Mouse (Mus musculus): ENCODE measurements around the gene Ltbp3. TPM values are rescaled to one million over a fixed set of nuclear protein-coding genes. Genes with fewer than 3 reads are reported as not detected.

The Ltbp3 gene
- polyA plus RNA-seq, 1 experiment from 2014 or later, result 48.9 TPM

GRCm38 (mm10) chr19:5767271-5767670 is 26.6 kb downstream of the Ltbp3 start:
- H3K36me3 ChIP-seq, result peaks cover 74% of the 10 kb centered on the region
- 91% methylated on average over 4 of the region's 4 CpGs for whole genome bisulfite sequencing
- H3K9ac ChIP-seq, result 0 out of 2 replicates have a peak overlapping the region, but pooled peaks have one; percentile 26
- no peaks in the 10 kb centered on the region for H3K9me3 ChIP-seq
- no peak overlapping the region for H3K4me2 ChIP-seq (replicated peaks)
- no peak overlapping the region for H3K4me3 ChIP-seq
- H3K4me1 ChIP-seq, result peaks cover 20% of the 10 kb centered on the region
- no peak overlapping the region for H3K27ac ChIP-seq
- H3K27me3 ChIP-seq, result no peaks in the 10 kb centered on the region
- no peak for ATAC-seq (ENCODE audit: low FRiP score, low read depth)

- WGBS, result 44% methylated on average over 9 of the region's 9 CpGs
- no peak for ATAC-seq (ENCODE audit: low FRiP score, low read depth)
- Histone ChIP-seq H3K4me2 (replicated peaks) (peak overlapping the region; percentile 93), H3K9me3 (no peaks in the 10 kb centered on the region), H3K4me1 (peaks cover 20% of the 10 kb centered on the region), H3K27ac (peak overlapping the region; percentile 83; the same call in 1 of the 2 replicates), H3K27me3 (no peaks in the 10 kb centered on the region), H3K9ac (peak overlapping the region; percentile 90), H3K36me3 (peaks cover 48% of the 10 kb centered on the region), H3K4me3 (peak overlapping the region; percentile 81)
Measured at GRCm38 (mm10) chr19:5770311-5770710, 29.6 kb downstream of the Ltbp3 start.

GRCm38 (mm10) chr19:5770925-5771860 is 30.5 kb downstream of the Ltbp3 start, which contains the start of gene Scyl1:
TSS of gene Scyl1 (minus strand) at chr19:5771419.
- peak within 1 kb of the TSS; percentile 90 for H3K9ac ChIP-seq
- ATAC-seq (ENCODE audit: low FRiP score, low read depth), result peak; percentile 94
- no peaks in the 10 kb centered on the region for H3K27me3 ChIP-seq
- peak within 1 kb of the TSS; percentile 83; the same call in 1 of the 2 replicates for H3K27ac ChIP-seq
- H3K4me1 ChIP-seq, result peaks cover 20% of the 10 kb centered on the region
- under 1% methylated on average over 64 of the region's 64 CpGs for WGBS
- peak within 1 kb of the TSS; percentile 81 for H3K4me3 ChIP-seq
- peak within 1 kb of the TSS; percentile 93 for H3K4me2 ChIP-seq (replicated peaks)
- H3K36me3 ChIP-seq, result peaks cover 39% of the 10 kb centered on the region
- H3K9me3 ChIP-seq, result no peaks in the 10 kb centered on the region

DNA sequence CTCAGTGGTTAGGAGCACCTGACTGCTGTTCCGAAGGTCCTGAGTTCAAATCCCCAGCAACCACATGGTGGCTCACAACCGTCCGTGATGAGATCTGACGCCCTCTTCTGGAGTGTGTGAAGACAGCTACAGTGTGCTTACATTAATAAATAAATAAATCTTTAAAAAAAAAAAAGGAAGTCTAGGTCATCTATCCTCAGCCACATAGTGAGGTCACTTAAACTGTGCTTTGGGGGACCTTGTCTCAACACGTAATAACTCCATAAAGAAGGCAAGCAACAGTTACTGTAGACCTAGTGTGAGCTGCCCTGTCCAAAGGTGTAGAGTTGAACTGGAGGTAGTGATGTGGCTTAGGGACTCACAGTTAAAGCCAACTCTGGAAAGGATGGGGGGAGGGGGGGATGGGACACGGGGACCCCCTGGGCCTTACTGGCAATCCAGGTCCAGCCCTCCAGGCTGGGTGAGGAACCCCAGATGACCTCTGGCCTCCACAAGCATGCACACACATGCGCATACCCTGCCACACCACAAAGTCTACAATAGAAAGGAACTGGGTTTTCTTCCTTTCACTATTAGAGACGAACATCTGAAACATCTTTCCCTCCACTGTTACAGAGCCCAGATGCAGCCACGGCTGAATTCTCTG is 36.8 kb downstream of the Ltbp3 start:
- H3K4me1 ChIP-seq, result no peaks in the 10 kb centered on the region
- H3K36me3 ChIP-seq, result no peaks in the 10 kb centered on the region
- no peaks in the 10 kb centered on the region for H3K27me3 ChIP-seq
- no peak overlapping the region for H3K27ac ChIP-seq
- H3K4me2 ChIP-seq (replicated peaks), result no peak overlapping the region
- ATAC-seq (ENCODE audit: low FRiP score, low read depth), result no peak
- H3K9me3 ChIP-seq, result no peaks in the 10 kb centered on the region
- peak overlapping the region; percentile 43; the same call in 1 of the 2 replicates for H3K9ac ChIP-seq
- H3K4me3 ChIP-seq, result no peak overlapping the region
- WGBS, result 71% methylated on average over 9 of the region's 9 CpGs

GRCm38 (mm10) chr19:5778312-5778711 is 37.6 kb downstream of the Ltbp3 start:
- Histone ChIP-seq H3K9ac (peak overlapping the region; percentile 43; the same call in 1 of the 2 replicates), H3K27ac (no peak overlapping the region), H3K4me1 (no peaks in the 10 kb centered on the region), H3K4me3 (no peak overlapping the region), H3K4me2 (replicated peaks) (no peak overlapping the region), H3K36me3 (no peaks in the 10 kb centered on the region), H3K27me3 (no peaks in the 10 kb centered on the region), H3K9me3 (no peaks in the 10 kb centered on the region)
- WGBS, result 55% methylated on average over 8 of the region's 8 CpGs
- no peak for ATAC-seq (ENCODE audit: low FRiP score, low read depth)

- 65% methylated on average over 7 of the region's 7 CpGs for WGBS
- H3K9me3 ChIP-seq, result no peaks in the 10 kb centered on the region
- no peaks in the 10 kb centered on the region for H3K36me3 ChIP-seq
- H3K4me3 ChIP-seq, result no peak overlapping the region
- no peaks in the 10 kb centered on the region for H3K4me1 ChIP-seq
- no peak overlapping the region for H3K27ac ChIP-seq
- no peak for ATAC-seq (ENCODE audit: low FRiP score, low read depth)
- H3K9ac ChIP-seq, result no peak overlapping the region
- H3K4me2 ChIP-seq (replicated peaks), result no peak overlapping the region
- no peaks in the 10 kb centered on the region for H3K27me3 ChIP-seq
Measured at GRCm38 (mm10) chr19:5780203-5780602, 39.5 kb downstream of the Ltbp3 start.

DNA sequence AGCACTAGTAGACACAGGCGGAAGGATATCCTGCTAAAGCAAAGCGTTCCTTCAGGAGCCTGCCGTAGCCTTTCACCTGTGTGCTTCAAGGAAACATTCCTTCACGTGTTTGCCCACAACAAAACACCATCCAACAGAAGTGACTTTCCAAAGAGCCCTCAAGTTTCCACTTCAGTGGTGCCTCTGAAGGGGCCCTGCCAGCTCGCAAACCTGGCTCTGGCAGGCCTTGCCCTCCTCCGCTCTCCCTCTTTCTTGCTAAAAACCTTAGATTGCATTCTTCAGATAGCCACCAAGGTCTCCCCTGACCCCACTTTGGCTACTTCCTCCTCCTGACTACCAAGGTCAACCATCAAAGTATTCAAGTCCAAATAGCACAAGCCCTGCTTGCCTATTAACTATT is 40.8 kb downstream of the Ltbp3 start:
- no peak overlapping the region for H3K9ac ChIP-seq
- no peak overlapping the region for H3K27ac ChIP-seq
- 0 out of 2 replicates have a peak, but pooled peaks cover under 1% of the 10 kb centered on the region for H3K4me1 ChIP-seq
- H3K4me3 ChIP-seq, result no peak overlapping the region
- no peaks in the 10 kb centered on the region for H3K36me3 ChIP-seq
- H3K4me2 ChIP-seq (replicated peaks), result no peak overlapping the region
- ATAC-seq (ENCODE audit: low FRiP score, low read depth), result no peak
- 90% methylated on average over 6 of the region's 6 CpGs for WGBS
- no peaks in the 10 kb centered on the region for H3K9me3 ChIP-seq
- no peaks in the 10 kb centered on the region for H3K27me3 ChIP-seq

DNA sequence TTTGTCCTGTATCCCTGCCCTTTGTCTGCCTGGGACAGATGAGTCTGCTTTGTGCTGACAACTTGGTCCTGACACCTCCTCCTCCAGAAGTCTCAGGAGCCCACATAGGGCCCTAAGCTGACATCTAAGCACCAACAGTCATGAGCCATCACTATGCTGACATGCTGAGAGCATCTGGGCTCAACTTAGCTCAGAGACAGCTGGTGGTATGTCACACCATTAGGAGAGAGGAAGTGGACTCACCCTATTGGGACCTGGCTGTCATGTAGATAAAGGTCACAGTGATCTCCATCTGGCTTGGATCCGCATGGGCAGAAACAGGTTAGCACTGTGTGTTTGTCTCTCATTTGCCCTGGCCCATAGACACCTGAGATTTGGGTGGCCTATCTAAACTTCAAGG is 41.4 kb downstream of the Ltbp3 start:
- Histone ChIP-seq H3K27ac (no peak overlapping the region), H3K9ac (no peak overlapping the region), H3K9me3 (no peaks in the 10 kb centered on the region), H3K27me3 (no peaks in the 10 kb centered on the region), H3K4me2 (replicated peaks) (no peak overlapping the region), H3K36me3 (no peaks in the 10 kb centered on the region), H3K4me1 (0 out of 2 replicates have a peak, but pooled peaks cover 5% of the 10 kb centered on the region), H3K4me3 (no peak overlapping the region)
- WGBS, result 78% methylated on average over 1 of the region's 1 CpGs
- ATAC-seq (ENCODE audit: low FRiP score, low read depth), result no peak

DNA sequence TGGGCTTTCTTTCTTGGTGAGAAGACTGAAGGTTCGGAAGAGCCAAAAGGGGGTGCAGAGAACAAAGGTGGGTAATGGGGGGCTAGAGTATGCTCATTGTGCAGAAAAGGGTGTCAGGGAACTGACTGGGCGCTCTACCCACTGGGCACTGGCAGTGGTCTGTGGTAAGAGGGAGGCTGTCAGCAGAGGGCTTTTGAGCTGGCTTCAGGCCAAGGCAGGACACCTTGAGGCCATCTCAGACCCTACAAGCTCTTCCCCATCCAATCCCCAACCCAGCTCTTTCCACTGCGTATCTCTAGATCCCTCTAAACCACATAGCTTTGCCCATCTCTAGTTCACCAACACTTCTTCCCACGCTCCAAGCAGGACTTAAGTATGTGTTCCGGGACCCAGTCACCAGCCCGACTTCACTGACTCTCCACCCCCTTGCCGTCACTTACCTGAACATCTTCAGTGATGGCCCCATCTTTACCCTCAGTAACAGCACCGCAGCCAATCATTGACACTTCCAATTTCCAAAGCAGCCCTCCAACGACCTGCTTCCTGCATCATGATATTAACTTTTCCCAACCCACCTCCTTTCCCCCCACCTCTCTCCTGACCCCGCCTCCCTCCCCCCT is 44.4 kb downstream of the Ltbp3 start:
- H3K36me3 ChIP-seq, result no peaks in the 10 kb centered on the region
- H3K4me3 ChIP-seq, result no peak overlapping the region
- H3K9ac ChIP-seq, result no peak overlapping the region
- 62% methylated on average over 10 of the region's 10 CpGs for WGBS
- H3K4me1 ChIP-seq, result peaks cover 11% of the 10 kb centered on the region; the same call in 1 of the 2 replicates
- H3K4me2 ChIP-seq (replicated peaks), result no peak overlapping the region
- no peak overlapping the region for H3K27ac ChIP-seq
- no peaks in the 10 kb centered on the region for H3K9me3 ChIP-seq
- no peaks in the 10 kb centered on the region for H3K27me3 ChIP-seq
- ATAC-seq (ENCODE audit: low FRiP score, low read depth), result no peak

DNA sequence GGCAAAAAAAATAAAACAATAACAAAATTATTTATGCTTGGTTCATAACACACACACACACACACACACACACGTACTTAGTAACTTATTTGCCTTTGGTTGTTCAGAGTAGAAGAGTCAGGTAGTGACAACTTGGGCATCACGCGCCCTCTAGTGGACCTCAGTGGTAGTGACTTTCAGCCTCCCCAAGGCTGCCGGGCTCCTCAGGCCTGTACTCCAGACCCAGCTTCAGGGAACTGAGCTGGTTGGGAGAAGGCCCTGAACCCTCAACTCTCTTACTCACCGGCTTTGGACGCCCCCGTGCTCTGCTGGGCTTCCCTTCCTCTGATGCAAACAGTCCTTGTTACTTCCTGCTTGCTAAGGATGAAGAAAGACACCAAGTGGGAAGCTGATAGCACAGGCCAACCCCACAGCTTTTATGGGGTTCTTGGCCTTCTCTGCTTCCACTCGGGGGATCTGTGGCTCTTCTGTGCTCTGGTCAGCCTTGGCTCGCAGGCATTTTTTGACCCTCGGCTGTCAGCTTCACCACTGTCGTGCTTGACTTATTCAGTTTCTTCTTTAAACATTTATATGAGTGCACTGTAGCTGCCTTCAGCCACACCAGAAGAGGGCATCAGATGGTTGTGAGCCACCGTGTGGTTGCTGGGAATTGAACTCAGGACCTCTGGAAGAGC is 45.9 kb downstream of the Ltbp3 start:
- Histone ChIP-seq H3K4me2 (replicated peaks) (no peak overlapping the region), H3K27me3 (no peaks in the 10 kb centered on the region), H3K36me3 (no peaks in the 10 kb centered on the region), H3K9me3 (no peaks in the 10 kb centered on the region), H3K4me3 (no peak overlapping the region), H3K4me1 (peaks cover 11% of the 10 kb centered on the region; the same call in 1 of the 2 replicates), H3K9ac (0 out of 2 replicates have a peak overlapping the region, but pooled peaks have one; percentile 31), H3K27ac (peak overlapping the region; percentile 28; the same call in 1 of the 2 replicates)
- peak; percentile 85; the same call in 1 of the 2 replicates for ATAC-seq (ENCODE audit: low FRiP score, low read depth)
- 13% methylated on average over 12 of the region's 12 CpGs for WGBS

DNA sequence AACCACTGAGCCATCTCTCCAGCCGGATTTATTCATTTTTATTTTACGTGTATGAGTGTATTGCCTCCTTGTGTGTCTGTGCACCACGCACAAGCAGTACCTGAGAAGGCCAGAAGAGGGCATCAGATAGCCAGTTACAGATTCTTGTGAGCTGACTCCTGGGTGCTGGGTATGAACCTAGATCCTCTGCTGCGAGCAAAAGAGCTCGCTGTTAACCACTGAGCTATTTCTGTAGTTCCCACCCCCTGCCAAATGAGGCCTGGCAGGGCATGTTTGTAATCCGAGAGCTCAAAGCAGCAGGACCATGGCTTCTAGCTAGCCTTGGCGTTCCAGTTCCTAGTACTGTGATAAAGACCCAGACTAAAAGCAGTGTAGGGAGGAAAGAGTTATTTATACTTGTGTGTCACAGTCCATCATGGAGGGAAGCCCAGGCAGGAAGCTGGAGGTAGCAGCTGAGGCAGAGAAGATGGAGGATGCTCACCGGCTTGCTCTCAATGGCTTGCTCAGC is 46.5 kb downstream of the Ltbp3 start:
- H3K4me3 ChIP-seq, result no peak overlapping the region
- no peaks in the 10 kb centered on the region for H3K9me3 ChIP-seq
- peak overlapping the region; percentile 44; the same call in 1 of the 2 replicates for H3K27ac ChIP-seq
- H3K4me2 ChIP-seq (replicated peaks), result no peak overlapping the region
- 0 out of 2 replicates have a peak overlapping the region, but pooled peaks have one; percentile 14 for H3K9ac ChIP-seq
- peaks cover 11% of the 10 kb centered on the region; the same call in 1 of the 2 replicates for H3K4me1 ChIP-seq
- H3K27me3 ChIP-seq, result no peaks in the 10 kb centered on the region
- ATAC-seq (ENCODE audit: low FRiP score, low read depth), result peak; percentile 76
- 16% methylated on average over 8 of the region's 8 CpGs for WGBS
- no peaks in the 10 kb centered on the region for H3K36me3 ChIP-seq
